Mouse (Mus musculus) thymus, postnatal 36 days (tissue): ENCODE measurements around the gene Sh2b3.

Experiments used
- DNase-seq, 2 experiments: peaks; one replicate each; pipeline ENCODE4 v3.0.0; 2022; ENCODE audit warnings: mixed read lengths in 2 of 2

Gene Sh2b3

GRCm38 (mm10) chr5:121783862-121784500 lies 53.5 kb downstream of the Sh2b3 start:
- DNase-seq: no peak

DNA sequence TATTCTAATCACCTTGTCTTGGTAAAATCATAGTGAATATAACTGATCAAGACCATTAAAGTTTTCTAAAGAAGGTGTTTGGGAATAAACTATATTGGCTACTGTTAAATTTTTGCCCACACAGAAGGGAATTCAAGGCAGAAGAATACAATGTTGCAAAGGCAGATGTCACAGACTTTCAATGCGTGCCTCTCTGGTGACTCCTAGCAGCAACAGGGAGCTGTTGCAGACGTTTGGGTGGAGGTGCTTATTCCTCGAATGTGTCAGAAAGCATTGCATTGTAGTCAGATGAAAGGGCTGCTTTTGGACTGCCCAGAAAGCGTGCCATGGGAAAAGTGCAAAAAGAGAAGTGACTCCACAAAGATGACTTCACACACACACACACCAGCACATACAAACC lies 55.0 kb downstream of the Sh2b3 start:
- DNase-seq: no peak

DNA sequence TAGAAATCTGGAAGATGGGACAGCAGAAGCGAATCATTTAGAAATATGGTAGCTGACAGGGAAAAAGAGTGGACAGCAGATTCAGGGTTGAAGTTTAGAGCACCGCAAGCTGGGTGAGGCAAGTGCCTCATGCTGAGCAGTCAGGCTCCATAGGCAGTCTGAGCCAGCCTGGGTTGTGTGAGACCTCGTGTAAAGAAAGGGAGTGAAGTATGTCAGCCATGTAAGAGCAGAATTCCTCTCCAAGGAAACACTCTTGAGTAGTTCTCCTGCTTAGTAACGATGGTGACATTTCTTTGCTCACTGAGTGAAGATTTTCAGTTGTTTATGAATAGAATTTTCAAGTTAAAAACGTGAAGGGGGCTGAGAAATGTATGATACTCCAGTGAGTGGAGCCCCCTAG lies 57.3 kb downstream of the Sh2b3 start:
- DNase-seq: no peak

- no peak for DNase-seq
These were observed 58.8 kb downstream of the Sh2b3 start for GRCm38 (mm10) chr5:121778485-121779119.

GRCm38 (mm10) chr5:121771611-121772010 lies 65.8 kb downstream of the Sh2b3 start:
- DNase-seq: no peak

DNA sequence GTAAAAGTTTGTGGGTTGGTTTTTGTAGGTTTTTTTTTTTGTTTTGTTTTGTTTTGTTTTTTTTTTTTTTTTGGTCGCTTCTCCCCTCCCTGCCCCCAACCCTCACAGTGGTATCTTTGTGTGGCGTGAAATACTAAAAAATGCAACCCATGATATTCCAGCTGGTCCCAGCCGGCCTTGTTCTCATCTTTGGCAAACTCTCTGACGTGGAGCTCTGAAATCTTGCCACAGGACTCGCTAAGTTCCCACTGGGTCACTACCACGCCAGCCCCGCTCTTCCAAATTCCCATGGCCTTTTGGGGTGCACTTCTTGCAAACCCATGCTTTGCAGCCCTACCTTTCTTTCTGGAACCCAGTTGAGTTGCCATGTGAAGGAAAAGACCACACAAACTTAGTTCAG lies 67.6 kb downstream of the Sh2b3 start:
- no peak for DNase-seq

- no peak for DNase-seq
These were observed 69.9 kb downstream of the Sh2b3 start for GRCm38 (mm10) chr5:121767564-121767963.

DNA sequence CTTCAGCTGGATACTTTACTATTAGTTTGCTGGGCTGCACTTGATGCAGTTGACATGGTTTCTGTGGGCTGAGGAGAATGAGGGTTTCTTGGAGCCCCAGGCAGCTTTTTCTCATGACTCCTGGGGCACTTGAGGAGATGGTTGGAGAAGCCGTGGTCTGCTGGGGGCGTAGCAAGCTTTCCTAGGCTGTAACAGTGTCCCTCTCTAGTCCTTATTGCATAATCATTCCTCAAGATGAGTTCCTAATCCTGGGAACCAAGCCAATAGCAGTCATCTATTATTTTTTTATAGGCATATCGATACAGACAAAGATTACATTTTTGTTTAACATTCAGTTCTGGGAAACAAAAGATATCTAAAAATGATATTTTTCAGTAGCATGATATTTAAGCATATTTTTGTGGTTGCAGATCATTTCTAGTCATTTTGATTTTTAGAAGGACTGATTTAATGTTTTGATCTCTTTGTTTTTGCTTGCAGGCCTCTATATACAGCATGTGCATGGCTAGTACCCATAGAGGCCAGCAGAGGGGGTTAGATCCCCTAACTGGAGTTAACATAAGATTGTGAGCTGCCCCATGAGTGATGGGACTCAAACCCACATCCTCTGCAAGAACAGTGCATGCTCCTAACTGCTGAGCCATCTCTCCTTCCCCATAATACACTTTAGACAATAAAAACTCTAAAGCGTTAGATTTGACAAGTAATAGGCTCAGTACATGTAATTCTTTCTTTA lies 71.2 kb downstream of the Sh2b3 start:
- DNase-seq: peak; percentile 8 to 16
